Mouse (Mus musculus): ENCODE results near the gene Sema4d. TPM values are rescaled to one million over a fixed set of nuclear protein-coding genes. Genes with fewer than 3 reads are reported as not detected.

The Sema4d gene
- polyA plus RNA-seq, 1 experiment from 2014 or later, result 7.1 TPM

GRCm38 (mm10) chr13:51790793-51791192 is 2.8 kb downstream of the Sema4d start:
- peaks cover 22% of the 10 kb centered on the region for H3K27me3 ChIP-seq
- no peak for ATAC-seq
- no peaks in the 10 kb centered on the region for H3K36me3 ChIP-seq
- peaks cover 17% of the 10 kb centered on the region for H3K4me1 ChIP-seq (replicated peaks)
- H3K4me2 ChIP-seq (replicated peaks), result no peak overlapping the region
- no peak overlapping the region for H3K27ac ChIP-seq
- WGBS, result 79% methylated on average over 5 of the region's 5 CpGs
- H3K9ac ChIP-seq (replicated peaks), result no peak overlapping the region
- no peaks in the 10 kb centered on the region for H3K9me3 ChIP-seq
- H3K4me3 ChIP-seq (replicated peaks), result no peak overlapping the region

- no peaks in the 10 kb centered on the region for H3K9me3 ChIP-seq
- H3K4me1 ChIP-seq (replicated peaks), result peaks cover 18% of the 10 kb centered on the region
- no peak overlapping the region for H3K4me3 ChIP-seq (replicated peaks)
- peaks cover 18% of the 10 kb centered on the region for H3K27me3 ChIP-seq
- H3K4me2 ChIP-seq (replicated peaks), result no peak overlapping the region
- H3K9ac ChIP-seq (replicated peaks), result no peak overlapping the region
- H3K27ac ChIP-seq, result no peak overlapping the region
- ATAC-seq, result no peak
- WGBS, result 54% methylated on average over 2 of the region's 2 CpGs
- no peaks in the 10 kb centered on the region for H3K36me3 ChIP-seq
Observed at GRCm38 (mm10) chr13:51787858-51788257, 5.7 kb downstream of the Sema4d start.

- no peak overlapping the region for H3K4me3 ChIP-seq (replicated peaks)
- H3K27me3 ChIP-seq, result peaks cover 5% of the 10 kb centered on the region; the same call in 1 of the 2 replicates
- WGBS, result 92% methylated on average over 4 of the region's 4 CpGs
- H3K36me3 ChIP-seq, result no peaks in the 10 kb centered on the region
- peaks cover 6% of the 10 kb centered on the region for H3K4me1 ChIP-seq (replicated peaks)
- ATAC-seq, result no peak
- H3K4me2 ChIP-seq (replicated peaks), result no peak overlapping the region
- no peak overlapping the region for H3K9ac ChIP-seq (replicated peaks)
- H3K9me3 ChIP-seq, result no peaks in the 10 kb centered on the region
- H3K27ac ChIP-seq, result no peak overlapping the region
Observed at GRCm38 (mm10) chr13:51786616-51787015, 6.9 kb downstream of the Sema4d start.

GRCm38 (mm10) chr13:51784476-51784875 is 9.1 kb downstream of the Sema4d start:
- no peak overlapping the region for H3K4me3 ChIP-seq (replicated peaks)
- no peaks in the 10 kb centered on the region for H3K27me3 ChIP-seq
- ATAC-seq, result no peak
- no peak overlapping the region for H3K4me2 ChIP-seq (replicated peaks)
- H3K36me3 ChIP-seq, result no peaks in the 10 kb centered on the region
- H3K9me3 ChIP-seq, result no peaks in the 10 kb centered on the region
- WGBS, result 94% methylated on average over 8 of the region's 8 CpGs
- H3K27ac ChIP-seq, result no peak overlapping the region
- H3K9ac ChIP-seq (replicated peaks), result no peak overlapping the region
- 0 out of 2 replicates have a peak, but pooled peaks cover 6% of the 10 kb centered on the region for H3K4me1 ChIP-seq (replicated peaks)

- no peak overlapping the region for H3K27ac ChIP-seq
- H3K4me2 ChIP-seq (replicated peaks), result no peak overlapping the region
- no peaks in the 10 kb centered on the region for H3K9me3 ChIP-seq
- no peak for ATAC-seq
- no peaks in the 10 kb centered on the region for H3K27me3 ChIP-seq
- H3K4me1 ChIP-seq (replicated peaks), result 0 out of 2 replicates have a peak, but pooled peaks cover 7% of the 10 kb centered on the region
- no peaks in the 10 kb centered on the region for H3K36me3 ChIP-seq
- no peak overlapping the region for H3K9ac ChIP-seq (replicated peaks)
- WGBS, result 78% methylated on average over 6 of the region's 6 CpGs
- H3K4me3 ChIP-seq (replicated peaks), result no peak overlapping the region
Observed at GRCm38 (mm10) chr13:51783857-51784256, 9.7 kb downstream of the Sema4d start.

- Histone ChIP-seq H3K4me3 (replicated peaks) (no peak overlapping the region), H3K27ac (no peak overlapping the region), H3K4me1 (replicated peaks) (peaks cover 20% of the 10 kb centered on the region), H3K9me3 (no peaks in the 10 kb centered on the region), H3K9ac (replicated peaks) (no peak overlapping the region), H3K36me3 (no peaks in the 10 kb centered on the region), H3K27me3 (no peaks in the 10 kb centered on the region), H3K4me2 (replicated peaks) (no peak overlapping the region)
- 92% methylated on average over 10 of the region's 10 CpGs for WGBS
- no peak for ATAC-seq
Observed at GRCm38 (mm10) chr13:51780509-51781155, 12.9 kb downstream of the Sema4d start.

GRCm38 (mm10) chr13:51778983-51779962 is 14.3 kb downstream of the Sema4d start:
- Histone ChIP-seq H3K4me3 (replicated peaks) (no peak overlapping the region), H3K27ac (no peak overlapping the region)
- 80% methylated on average over 25 of the region's 25 CpGs for WGBS

GRCm38 (mm10) chr13:51778351-51778982 is 15.1 kb downstream of the Sema4d start:
- H3K27me3 ChIP-seq, result no peaks in the 10 kb centered on the region
- no peaks in the 10 kb centered on the region for H3K36me3 ChIP-seq
- no peak for ATAC-seq
- no peak overlapping the region for H3K4me3 ChIP-seq (replicated peaks)
- H3K4me1 ChIP-seq (replicated peaks), result peaks cover 17% of the 10 kb centered on the region
- no peak overlapping the region for H3K27ac ChIP-seq
- WGBS, result 91% methylated on average over 11 of the region's 11 CpGs
- no peak overlapping the region for H3K4me2 ChIP-seq (replicated peaks)
- H3K9me3 ChIP-seq, result no peaks in the 10 kb centered on the region
- no peak overlapping the region for H3K9ac ChIP-seq (replicated peaks)

More at GRCm38 (mm10) chr13:51778983-51779962, 14.3 kb downstream of the Sema4d start:
- Histone ChIP-seq H3K27me3 (no peaks in the 10 kb centered on the region), H3K4me1 (replicated peaks) (peaks cover 20% of the 10 kb centered on the region), H3K9me3 (no peaks in the 10 kb centered on the region), H3K9ac (replicated peaks) (no peak overlapping the region), H3K36me3 (no peaks in the 10 kb centered on the region), H3K4me2 (replicated peaks) (no peak overlapping the region)
- ATAC-seq, result no peak

GRCm38 (mm10) chr13:51777738-51778274 is 15.7 kb downstream of the Sema4d start:
- H3K4me1 ChIP-seq (replicated peaks), result peaks cover 17% of the 10 kb centered on the region
- no peak overlapping the region for H3K4me3 ChIP-seq (replicated peaks)
- no peak overlapping the region for H3K4me2 ChIP-seq (replicated peaks)
- no peak; the same call in 1 of the 2 replicates for ATAC-seq
- 50% methylated on average over 6 of the region's 6 CpGs for WGBS
- peak overlapping the region; percentile 56 for H3K27ac ChIP-seq
- no peaks in the 10 kb centered on the region for H3K27me3 ChIP-seq
- no peak overlapping the region for H3K9ac ChIP-seq (replicated peaks)
- H3K9me3 ChIP-seq, result no peaks in the 10 kb centered on the region
- no peaks in the 10 kb centered on the region for H3K36me3 ChIP-seq

GRCm38 (mm10) chr13:51777048-51777737 is 16.4 kb downstream of the Sema4d start:
- 3% methylated on average over 11 of the region's 11 CpGs for WGBS
- peak overlapping the region; percentile 23 for H3K9ac ChIP-seq (replicated peaks)
- H3K4me3 ChIP-seq (replicated peaks), result no peak overlapping the region
- H3K36me3 ChIP-seq, result no peaks in the 10 kb centered on the region
- no peaks in the 10 kb centered on the region for H3K27me3 ChIP-seq
- H3K4me1 ChIP-seq (replicated peaks), result peaks cover 17% of the 10 kb centered on the region
- H3K9me3 ChIP-seq, result no peaks in the 10 kb centered on the region
- peak overlapping the region; percentile 56 for H3K27ac ChIP-seq
- 0 out of 2 replicates have a peak overlapping the region, but pooled peaks have one; percentile 3 for H3K4me2 ChIP-seq (replicated peaks)
- peak; percentile 81 for ATAC-seq

GRCm38 (mm10) chr13:51776160-51776737 is 17.3 kb downstream of the Sema4d start:
- ATAC-seq, result no peak
- Histone ChIP-seq H3K9ac (replicated peaks) (no peak overlapping the region), H3K9me3 (no peaks in the 10 kb centered on the region), H3K27ac (no peak overlapping the region), H3K4me3 (replicated peaks) (no peak overlapping the region), H3K27me3 (no peaks in the 10 kb centered on the region), H3K36me3 (no peaks in the 10 kb centered on the region), H3K4me1 (replicated peaks) (peaks cover 17% of the 10 kb centered on the region), H3K4me2 (replicated peaks) (no peak overlapping the region)
- WGBS, result 92% methylated on average over 6 of the region's 6 CpGs

Data from midbrain, embryonic 13.5 days (tissue).